Mouse (Mus musculus): ENCODE data around the gene Stat5a. TPM values are rescaled to one million over a fixed set of nuclear protein-coding genes. Genes with fewer than 3 reads are reported as not detected.

The Stat5a gene
- total and polyA plus RNA-seq, 3 experiments, result 17.5 to 23.6 (median 23.0) TPM

GRCm38 (mm10) chr11:100840866-100841265 lies 18.3 kb upstream of the Stat5a start:
- Histone ChIP-seq H3K79me2 (replicated peaks; ENCODE audit: control insufficient read depth, extremely low read depth, insufficient read depth, poor library complexity, severe bottlenecking) (peaks cover 11% of the 10 kb centered on the region), H3K27me3 (replicated peaks) (no peaks in the 10 kb centered on the region), H3K4me2 (ENCODE audit: insufficient read depth, low read depth, poor library complexity, severe bottlenecking) (no peak overlapping the region), H3K9me3 (replicated peaks; ENCODE audit: low read length) (peaks cover 4% of the 10 kb centered on the region), H3K4me3 (replicated peaks in 1 of 3; ENCODE audit: low read depth in 2 of 3, low read length in 2 of 3, poor library complexity in 1 of 3) (no peak overlapping the region), H3K36me3 (replicated peaks in 1 of 2; ENCODE audit: control insufficient read depth in 1 of 2, insufficient read depth in 1 of 2, low read length in 1 of 2) (peaks cover 0 to 8% of the 10 kb centered on the region in 2 experiments), H3K27ac (ENCODE audit: insufficient read depth, low read depth) (no peak overlapping the region), H3K9ac (ENCODE audit: insufficient read depth, low read depth) (no peak overlapping the region), H3K4me1 (ENCODE audit: control insufficient read depth in 1 of 2, insufficient read depth in 2 of 2) (peaks cover 10 to 40% of the 10 kb centered on the region in 2 experiments)
- DNase-seq (ENCODE audit: extremely low read depth), result no peak
- no peak for TF ChIP-seq MXI1 (IDR thresholded peaks at IDR 0.05; ENCODE audit: low read depth, low read length)
- no peak for TF ChIP-seq TBP (conservative IDR thresholded peaks at IDR 0.05; ENCODE audit: low read depth, low read length)
- TF ChIP-seq ZC3H11A (IDR thresholded peaks at IDR 0.05; ENCODE audit: low read depth, low read length), result no peak
- TF ChIP-seq E2F4 (IDR thresholded peaks at IDR 0.05; ENCODE audit: insufficient replicate concordance, low read depth, low read length), result no peak
- TF ChIP-seq SMC3 (IDR thresholded peaks at IDR 0.05; ENCODE audit: low read depth, low read length), result no peak
- no peak for TF ChIP-seq CHD1 (IDR thresholded peaks at IDR 0.05; ENCODE audit: low read depth, low read length)
- TF ChIP-seq SIN3A (IDR thresholded peaks at IDR 0.05; ENCODE audit: low read length), result no peak
- no peak for TF ChIP-seq NELFE (IDR thresholded peaks at IDR 0.05; ENCODE audit: low read depth, low read length)
- no peak for TF ChIP-seq JUND (conservative IDR thresholded peaks at IDR 0.05; ENCODE audit: low read depth, low read length)
- in situ Hi-C loops (cut with MboI; ENCODE audit: low pct_ligation_motif_present, low pct_unique_long_range_greater_than_20kb, low sequenced_read_pairs) (no loop called here), dilution Hi-C loops (cut with MboI; ENCODE audit: extremely low pct_ligation_motif_present, extremely low pct_unique_long_range_greater_than_20kb, low sequenced_read_pairs) (no loop called here)

- Histone ChIP-seq H3K27ac (ENCODE audit: insufficient read depth, low read depth) (no peak overlapping the region), H3K36me3 (replicated peaks in 1 of 2; ENCODE audit: control insufficient read depth in 1 of 2, insufficient read depth in 1 of 2, low read length in 1 of 2) (peaks cover 0 to 8% of the 10 kb centered on the region in 2 experiments)
- DNase-seq (ENCODE audit: extremely low read depth), result peak; percentile 58
Measured at GRCm38 (mm10) chr11:100842025-100842424, 17.1 kb upstream of the Stat5a start.

DNA sequence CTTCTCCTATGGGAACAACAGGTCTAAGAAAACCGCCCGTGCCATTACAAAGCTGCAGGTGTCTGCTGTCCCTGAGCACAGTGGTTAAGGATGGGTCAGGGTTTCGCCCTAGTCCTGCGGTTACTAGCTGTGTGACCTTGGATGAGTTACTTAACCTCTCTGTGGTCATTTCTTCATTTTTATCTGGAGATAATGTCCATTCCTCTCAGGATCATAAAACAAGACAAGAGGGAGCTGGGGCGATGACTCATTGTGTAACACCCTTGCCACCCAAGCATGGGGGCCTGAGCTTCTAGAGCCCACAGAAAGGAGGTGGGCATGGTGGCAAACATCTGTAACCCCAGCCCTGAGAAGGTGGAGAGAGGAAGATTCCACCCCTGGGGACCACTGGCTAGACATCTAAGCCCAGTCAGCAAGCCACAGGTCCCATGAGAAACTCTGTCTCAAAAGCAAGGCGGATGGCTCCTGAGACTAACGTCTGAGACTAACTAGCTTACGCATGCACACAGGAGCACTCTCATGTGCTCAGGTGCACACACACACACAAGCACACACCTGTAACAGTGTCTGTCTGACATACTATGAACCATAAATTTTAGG lies 16.0 kb upstream of the Stat5a start:
- dilution Hi-C loops (cut with MboI; ENCODE audit: extremely low pct_ligation_motif_present, extremely low pct_unique_long_range_greater_than_20kb, low sequenced_read_pairs), result no loop called here
- no peaks in the 10 kb centered on the region for H3K27me3 ChIP-seq (replicated peaks)
- no peaks in the 10 kb centered on the region for H3K9me3 ChIP-seq (replicated peaks; ENCODE audit: low read length)
- TF ChIP-seq PAX5 (IDR thresholded peaks at IDR 0.05; ENCODE audit: low read length) (no peak), CTCF (conservative IDR thresholded peaks at IDR 0.05 in 1 of 2, IDR thresholded peaks at IDR 0.05 in 1 of 2; ENCODE audit: low read depth in 2 of 2, low read length in 2 of 2) (no peak), ETS1 (conservative IDR thresholded peaks at IDR 0.05; ENCODE audit: low read depth, low read length) (0 out of 2 replicates have a peak, but pooled peaks have one; percentile 20), IRF4 (IDR thresholded peaks at IDR 0.05; ENCODE audit: low read depth, low read length) (0 out of 2 replicates have a peak, but pooled peaks have one; percentile 16), MAX (IDR thresholded peaks at IDR 0.05; ENCODE audit: low read length) (no peak), BHLHE40 (IDR thresholded peaks at IDR 0.05; ENCODE audit: low read depth, low read length) (peak; percentile 52)
- H3K4me1 ChIP-seq (ENCODE audit: control insufficient read depth in 1 of 2, insufficient read depth in 2 of 2), result peaks cover 10 to 44% of the 10 kb centered on the region in 2 experiments
- no peak overlapping the region for H3K9ac ChIP-seq (ENCODE audit: insufficient read depth, low read depth)
- peaks cover 24% of the 10 kb centered on the region for H3K79me2 ChIP-seq (replicated peaks; ENCODE audit: control insufficient read depth, extremely low read depth, insufficient read depth, poor library complexity, severe bottlenecking)
- no peak overlapping the region for H3K4me3 ChIP-seq (replicated peaks in 1 of 3; ENCODE audit: low read depth in 2 of 3, low read length in 2 of 3, poor library complexity in 1 of 3)
- H3K27ac ChIP-seq (ENCODE audit: insufficient read depth, low read depth), result no peak overlapping the region
- no peak overlapping the region for H3K4me2 ChIP-seq (ENCODE audit: insufficient read depth, low read depth, poor library complexity, severe bottlenecking)
- peaks cover 0 to 5% of the 10 kb centered on the region in 2 experiments for H3K36me3 ChIP-seq (replicated peaks in 1 of 2; ENCODE audit: control insufficient read depth in 1 of 2, insufficient read depth in 1 of 2, low read length in 1 of 2)
- in situ Hi-C loops (cut with MboI; ENCODE audit: low pct_ligation_motif_present, low pct_unique_long_range_greater_than_20kb, low sequenced_read_pairs), result no loop called here
- no peak for DNase-seq (ENCODE audit: extremely low read depth)

More at GRCm38 (mm10) chr11:100842025-100842424, 17.1 kb upstream of the Stat5a start:
- TF ChIP-seq TBP (conservative IDR thresholded peaks at IDR 0.05; ENCODE audit: low read depth, low read length) (peak; percentile 87), KAT2A (IDR thresholded peaks at IDR 0.05; ENCODE audit: insufficient replicate concordance, low read length) (no peak), ETS1 (conservative IDR thresholded peaks at IDR 0.05; ENCODE audit: low read depth, low read length) (peak; percentile 60), POLR2A (IDR thresholded peaks at IDR 0.05; ENCODE audit: low read depth, low read length) (no peak), IRF4 (IDR thresholded peaks at IDR 0.05; ENCODE audit: low read depth, low read length) (peak; percentile 53; the same call in 1 of the 2 replicates), EP300 (IDR thresholded peaks at IDR 0.05; ENCODE audit: low read length) (peak; percentile 73), ZNF384 (IDR thresholded peaks at IDR 0.05; ENCODE audit: low read depth, low read length) (peak; percentile 45; the same call in 1 of the 2 replicates), RAD21 (IDR thresholded peaks at IDR 0.05; ENCODE audit: low read depth, low read length) (no peak; the same call in 1 of the 2 replicates), JUND (conservative IDR thresholded peaks at IDR 0.05; ENCODE audit: low read depth, low read length) (0 out of 2 replicates have a peak, but pooled peaks have one; percentile 17)
- H3K4me1 ChIP-seq (ENCODE audit: control insufficient read depth in 1 of 2, insufficient read depth in 2 of 2), result peaks cover 10 to 40% of the 10 kb centered on the region in 2 experiments
- H3K27me3 ChIP-seq (replicated peaks), result no peaks in the 10 kb centered on the region
- no peak overlapping the region for H3K9ac ChIP-seq (ENCODE audit: insufficient read depth, low read depth)
- in situ Hi-C loops (cut with MboI; ENCODE audit: low pct_ligation_motif_present, low pct_unique_long_range_greater_than_20kb, low sequenced_read_pairs) (no loop called here), dilution Hi-C loops (cut with MboI; ENCODE audit: extremely low pct_ligation_motif_present, extremely low pct_unique_long_range_greater_than_20kb, low sequenced_read_pairs) (no loop called here)
- H3K79me2 ChIP-seq (replicated peaks; ENCODE audit: control insufficient read depth, extremely low read depth, insufficient read depth, poor library complexity, severe bottlenecking), result peaks cover 17% of the 10 kb centered on the region
- H3K4me2 ChIP-seq (ENCODE audit: insufficient read depth, low read depth, poor library complexity, severe bottlenecking), result peak overlapping the region; percentile 41; the same call in 1 of the 2 replicates
- H3K4me3 ChIP-seq (replicated peaks in 1 of 3; ENCODE audit: low read depth in 2 of 3, low read length in 2 of 3, poor library complexity in 1 of 3), result no peak overlapping the region
- peaks cover 4% of the 10 kb centered on the region for H3K9me3 ChIP-seq (replicated peaks; ENCODE audit: low read length)
